Mouse (Mus musculus) 3134 (cell line): ENCODE results near the gene Ube2ql1.

Experiments used
- DNase-seq: peaks from one replicate; pipeline ENCODE4 v3.0.0-alpha.2; 2011; ENCODE audit warnings: low spot score; ENCODE audit not compliant: insufficient read length; ENCODE audit errors: extremely low read depth

The Ube2ql1 gene

GRCm38 (mm10) chr13:69739759-69740135, at the start of gene Ube2ql1:
Gene Ube2ql1, minus strand, starts transcription at chr13:69739889.
- DNase-seq = no peak

- DNase-seq = no peak
Observed at GRCm38 (mm10) chr13:69788704-69789103, 49.0 kb upstream of the Ube2ql1 start.

GRCm38 (mm10) chr13:69778221-69778620, 38.5 kb upstream of the Ube2ql1 start:
- DNase-seq = no peak

DNA sequence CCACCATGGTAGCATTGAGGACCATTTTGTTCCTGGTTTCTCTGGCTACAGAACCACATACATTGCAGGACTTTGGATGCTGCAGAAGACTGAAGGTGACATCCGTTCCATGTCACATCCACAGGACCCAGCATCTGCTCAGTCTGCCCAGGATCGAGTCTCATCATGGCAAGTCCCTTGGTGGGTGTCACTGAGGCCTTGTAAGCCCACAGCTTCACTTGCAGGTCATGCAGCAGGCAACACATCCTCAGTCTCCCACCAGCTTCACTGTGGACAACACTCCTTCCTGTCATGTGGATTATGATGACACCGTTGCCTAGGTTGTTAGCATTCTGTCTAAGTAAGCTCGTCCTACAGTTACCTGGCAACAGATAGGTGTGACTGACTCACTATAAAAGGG, 32.7 kb upstream of the Ube2ql1 start:
- DNase-seq = no peak

- peak; percentile 34 for DNase-seq
Observed at GRCm38 (mm10) chr13:69770538-69771456, 31.1 kb upstream of the Ube2ql1 start.

DNA sequence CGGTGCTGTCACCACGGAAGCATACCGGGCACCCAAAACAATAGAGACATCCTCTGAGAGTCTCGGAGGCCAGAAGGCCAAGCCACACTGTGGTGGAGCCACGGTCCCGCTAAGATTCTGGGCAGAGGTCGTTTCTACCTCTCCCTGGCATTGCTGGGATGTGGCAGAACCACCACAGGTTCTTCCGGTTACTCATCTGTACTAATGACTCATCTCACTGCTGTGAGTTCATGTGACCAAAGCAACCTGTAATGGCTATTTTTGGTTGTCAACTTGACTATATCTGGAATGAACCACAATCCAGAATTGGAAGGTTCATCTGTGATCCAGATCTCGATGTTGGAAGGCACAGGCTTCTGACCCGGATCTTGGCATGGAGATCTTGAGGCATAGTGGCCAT, 28.5 kb upstream of the Ube2ql1 start:
- peak; percentile 11 for DNase-seq

DNA sequence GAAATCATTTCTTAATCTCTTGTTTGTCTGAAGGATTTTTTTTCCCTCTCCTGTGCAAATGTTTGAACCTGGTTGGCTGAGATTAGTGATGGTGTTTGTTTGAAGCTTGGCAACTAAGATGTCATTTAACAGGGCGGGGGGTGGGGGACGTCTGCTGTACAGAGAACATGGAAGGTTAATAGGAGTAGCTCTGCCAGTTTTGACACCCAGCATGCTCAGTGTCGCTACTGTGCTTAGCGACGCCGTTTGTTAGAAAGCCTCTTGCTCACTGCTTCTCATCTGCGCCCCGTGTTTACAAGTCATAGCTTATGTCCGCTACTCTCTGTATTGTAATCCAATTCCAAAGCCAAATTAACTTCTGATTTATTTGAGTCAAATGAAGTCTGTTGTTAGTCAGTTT, 25.0 kb upstream of the Ube2ql1 start:
- DNase-seq = no peak

GRCm38 (mm10) chr13:69761393-69761792, 21.7 kb upstream of the Ube2ql1 start:
- no peak for DNase-seq

DNA sequence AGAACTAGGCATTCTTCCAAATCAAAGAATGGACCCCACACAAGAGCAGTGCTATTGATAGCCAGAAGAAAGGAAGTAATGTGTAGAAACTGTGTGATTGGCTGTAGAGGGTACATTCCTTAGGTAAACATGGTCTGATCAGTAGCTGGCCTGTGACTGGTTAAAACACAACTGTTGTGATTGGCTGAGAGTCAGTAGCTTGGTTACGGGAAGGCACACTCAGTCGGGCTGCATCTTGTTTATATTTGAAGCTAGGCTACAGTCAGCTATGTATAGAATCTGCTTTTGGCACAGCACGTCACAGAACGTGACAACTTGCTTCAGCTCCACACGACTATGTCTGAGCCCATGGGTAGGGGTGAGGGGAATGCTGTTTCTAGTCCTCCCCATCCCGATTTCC, 19.3 kb upstream of the Ube2ql1 start:
- no peak for DNase-seq

DNA sequence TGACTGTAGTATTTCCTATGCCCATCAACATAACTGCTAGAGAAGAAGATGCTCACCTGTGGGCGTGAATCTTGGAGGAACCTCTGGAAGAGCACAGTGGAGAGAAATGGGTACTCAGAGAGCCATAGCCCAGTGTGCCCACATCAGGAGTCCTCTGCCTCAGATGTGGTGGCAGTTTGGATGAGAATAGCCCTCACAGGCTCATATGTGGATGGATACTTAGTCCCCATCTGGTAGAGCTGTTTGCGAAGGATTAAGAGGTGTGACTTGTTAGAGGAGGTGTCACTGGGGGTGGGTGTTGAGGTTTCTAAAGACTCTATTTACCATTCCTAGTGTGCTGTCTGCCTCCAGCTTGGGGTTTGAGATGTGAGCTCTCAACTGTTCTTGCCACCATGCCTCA, 13.2 kb upstream of the Ube2ql1 start:
- no peak for DNase-seq

- DNase-seq = no peak
Observed at GRCm38 (mm10) chr13:69751510-69751909, 11.8 kb upstream of the Ube2ql1 start.

DNA sequence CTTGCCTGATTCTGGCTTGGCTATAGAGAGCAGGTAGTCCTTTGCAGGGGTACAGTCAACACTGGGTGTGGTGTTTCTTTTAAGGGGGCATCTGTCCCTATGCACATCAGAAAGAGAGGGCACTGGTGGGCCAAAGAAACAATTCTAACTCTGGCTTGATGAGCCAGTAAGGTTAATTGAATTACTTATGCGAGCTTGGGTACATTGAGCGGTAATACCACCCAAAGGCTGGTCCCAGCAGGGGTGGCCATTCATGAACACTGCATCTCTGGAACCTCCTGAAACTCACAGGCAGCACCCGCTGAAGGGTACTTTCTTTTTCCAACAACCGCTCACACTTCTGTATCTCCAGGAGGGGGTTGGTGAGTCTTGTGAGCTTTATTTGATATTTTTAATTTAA, 9.1 kb upstream of the Ube2ql1 start:
- DNase-seq = no peak

DNA sequence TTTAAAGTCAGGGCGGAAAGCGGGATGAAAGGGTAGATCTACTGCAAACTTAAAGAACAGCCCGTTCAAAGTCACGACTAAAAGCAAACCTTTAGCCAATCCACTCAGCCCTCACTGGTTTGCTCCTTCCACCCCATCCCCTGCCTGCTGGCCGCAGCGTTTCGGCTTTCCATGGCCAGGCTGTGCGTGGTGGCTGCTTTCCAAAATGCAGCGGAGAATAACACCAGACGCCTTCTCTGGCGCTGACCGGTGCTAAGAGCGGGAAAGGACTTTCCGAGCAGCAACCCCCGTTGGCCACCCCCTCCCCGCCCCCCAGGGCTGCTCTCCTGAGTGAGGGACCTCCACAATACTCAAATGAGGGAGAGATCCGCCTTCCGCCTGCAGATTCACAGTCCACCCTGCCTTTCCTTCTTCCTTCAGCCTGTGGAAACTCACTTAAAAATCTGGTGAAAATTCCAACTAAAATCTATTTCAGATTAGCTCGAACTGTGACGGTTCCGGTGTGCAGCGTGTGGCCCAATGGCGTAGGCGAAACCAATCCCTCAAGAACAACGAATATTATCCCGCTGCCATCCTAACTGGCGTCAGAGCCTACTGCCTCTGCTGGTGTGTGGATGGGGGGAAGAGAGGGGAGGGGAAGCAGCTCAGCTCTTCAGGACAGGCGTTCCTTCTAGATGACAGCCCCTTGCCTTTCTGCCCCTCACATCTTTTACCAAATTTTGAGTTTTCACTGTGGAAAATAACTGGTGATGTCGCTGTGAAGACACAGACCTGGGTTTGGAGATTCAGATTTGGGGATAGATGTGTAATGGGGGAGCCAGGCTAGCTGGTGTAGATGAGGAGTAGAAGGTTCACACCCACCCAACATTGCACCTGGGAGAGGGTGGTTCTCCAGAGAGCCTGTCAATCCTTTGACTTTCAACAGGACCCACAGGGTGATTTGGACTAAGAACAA, 919 bp upstream of the Ube2ql1 start:
- no peak for DNase-seq

- no peak for DNase-seq
Observed at GRCm38 (mm10) chr13:69739091-69739758, 464 bp downstream of the Ube2ql1 start.

DNA sequence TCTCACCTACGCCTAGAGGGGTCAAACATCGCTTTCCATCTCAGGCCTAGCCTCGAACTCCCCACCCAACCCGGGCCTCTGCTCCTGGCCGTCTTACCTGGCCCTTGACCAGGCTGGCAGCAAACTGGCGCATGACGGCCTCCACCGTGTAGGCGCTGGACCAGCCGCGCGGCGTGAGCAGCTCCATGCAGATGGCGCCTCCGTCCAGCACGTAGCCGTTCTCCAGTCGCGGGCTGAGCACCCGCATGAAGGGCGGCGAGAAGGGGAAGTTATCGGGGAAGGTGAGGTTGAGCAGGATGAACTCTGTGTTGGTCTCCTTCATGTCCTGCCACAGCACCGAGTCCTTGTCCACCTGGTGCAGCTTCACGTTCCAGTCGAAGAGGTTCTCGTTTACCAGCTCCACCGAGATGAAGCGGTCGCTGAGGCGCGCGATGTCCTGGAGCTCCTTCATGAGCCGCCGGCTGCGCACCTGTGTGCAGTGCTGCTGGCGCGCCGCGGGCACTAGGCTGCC, 1.2 kb downstream of the Ube2ql1 start:
- DNase-seq = peak; percentile 10

DNA sequence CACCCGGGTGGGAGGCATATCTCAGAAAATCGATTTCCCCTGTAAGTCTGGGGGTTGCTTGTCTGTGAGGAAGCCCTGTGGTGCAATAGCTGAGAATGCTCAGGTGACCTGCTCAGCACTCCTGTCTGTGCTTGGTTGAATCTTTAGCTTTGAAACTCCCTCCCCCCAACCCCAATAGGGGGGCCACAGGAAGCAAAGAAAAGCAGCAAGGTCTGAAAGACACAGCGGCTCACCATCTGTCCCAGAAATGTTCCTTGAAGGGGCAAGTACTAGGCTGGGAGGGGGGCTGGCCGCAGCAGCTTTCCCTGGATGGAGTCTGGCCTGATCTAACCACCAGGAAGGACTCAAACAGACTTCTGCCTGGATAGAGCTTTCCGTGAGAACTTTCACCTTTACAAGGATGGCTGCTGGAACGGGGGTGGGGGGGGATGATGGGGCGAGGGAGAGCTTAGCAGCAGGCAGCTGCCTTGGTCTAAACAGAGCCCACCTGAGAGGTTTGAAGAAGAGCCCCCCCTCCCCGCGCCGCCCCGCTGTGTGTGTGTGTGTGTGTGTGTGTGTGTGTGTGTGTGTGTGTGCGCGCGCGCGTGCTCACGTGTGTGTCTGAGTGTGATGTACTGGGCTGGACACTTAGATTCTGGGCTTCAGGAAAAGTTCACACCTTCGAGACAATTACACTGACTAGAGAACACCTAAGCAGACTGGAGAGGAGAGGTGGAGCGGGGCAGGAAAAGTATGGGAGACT, 2.1 kb downstream of the Ube2ql1 start:
- DNase-seq = no peak

- no peak for DNase-seq
Observed at GRCm38 (mm10) chr13:69732636-69733035, 7.1 kb downstream of the Ube2ql1 start.

- no peak for DNase-seq
Observed at GRCm38 (mm10) chr13:69725376-69725775, 14.3 kb downstream of the Ube2ql1 start.

- DNase-seq = no peak
Observed at GRCm38 (mm10) chr13:69721141-69721540, 18.5 kb downstream of the Ube2ql1 start.
